ENCODE assay signal across 23 mouse cellular contexts in the genomic region with DNA sequence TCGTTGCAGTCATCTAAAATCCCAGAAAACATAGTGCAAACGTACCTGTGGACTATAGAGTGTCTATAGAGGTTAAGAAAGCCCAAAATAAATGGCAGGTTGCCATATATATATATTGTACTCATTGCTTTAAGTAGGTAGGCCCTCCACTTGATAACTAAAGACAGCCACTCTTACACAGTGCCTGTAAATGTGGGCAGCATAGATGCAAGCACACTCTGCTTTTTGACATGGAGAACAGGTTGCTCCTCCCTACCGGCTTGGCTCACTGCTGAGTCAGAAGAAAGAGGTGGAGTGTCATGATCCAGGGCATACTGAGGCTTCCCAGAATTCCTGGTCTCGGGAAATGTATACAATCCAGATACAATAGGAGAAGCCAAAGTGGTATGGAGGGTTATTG. TPM values are rescaled to one million over a fixed set of nuclear protein-coding genes. Genes with fewer than 3 reads are reported as not detected.
A peak's percentile ranks its signal among the peaks of the same experiment; 100 is the strongest.
DNase-seq lines count a peak whose midpoint lies in the region; ATAC-seq and TF ChIP-seq lines count a peak whose summit lies in the region.
"Had no signal": no experiment of that assay in that cellular context is flagged by ENCODE, and none has a peak within 500 bp of the region (broad histone marks: within the 10 kb centered on the region; RNA-seq: fewer than 3 reads in every experiment).

No protein-coding gene starts in this region.

- DNase-seq in forebrain, embryonic 14.5 days (ENCODE audit: low spot score): no peak
- no peak for DNase-seq in gastrocnemius, adult 2 months
- DNase-seq in gastrocnemius, postnatal 10 days: no peak
- no peak for DNase-seq in limb, embryonic 10.5 days (ENCODE audit: low spot score)
- DNase-seq in kidney, adult 18-20 months: no peak
- DNase-seq: adrenal gland, postnatal 10 days; adrenal gland, postnatal 36 days; cerebellum, adult 18-20 months; cerebellum, adult 9-10 months; cerebellum, postnatal 14 days; gastrocnemius, postnatal 25 days; heart, adult 2 months had no signal

- no peaks in the 10 kb centered on the region for H3K9me3 ChIP-seq in forebrain, embryonic 12.5 days
- no peaks in the 10 kb centered on the region for H3K9me3 ChIP-seq in forebrain, embryonic 14.5 days (replicated peaks; ENCODE audit: control insufficient read depth, low read length)
- no peaks in the 10 kb centered on the region for H3K9me3 ChIP-seq in limb, embryonic 15.5 days
- no peaks in the 10 kb centered on the region for H3K9me3 ChIP-seq in limb, embryonic 10.5 days (replicated peaks)
- no peaks in the 10 kb centered on the region for H3K9me3 ChIP-seq in neural tube, embryonic 15.5 days (replicated peaks)
- H3K9me3 ChIP-seq: G1E; heart, embryonic 10.5 days; hindbrain, embryonic 13.5 days had no signal

- H3K36me3 ChIP-seq in forebrain, embryonic 12.5 days (replicated peaks): no peaks in the 10 kb centered on the region
- H3K36me3 ChIP-seq in forebrain, embryonic 14.5 days (ENCODE audit: control insufficient read depth, insufficient read depth, low read length): no peaks in the 10 kb centered on the region
- no peaks in the 10 kb centered on the region for H3K36me3 ChIP-seq in limb, embryonic 15.5 days
- H3K36me3 ChIP-seq in limb, embryonic 10.5 days: no peaks in the 10 kb centered on the region
- no peaks in the 10 kb centered on the region for H3K36me3 ChIP-seq in neural tube, embryonic 15.5 days
- H3K36me3 ChIP-seq: G1E; heart, embryonic 10.5 days; hindbrain, embryonic 13.5 days had no signal

- H3K9ac ChIP-seq in forebrain, embryonic 12.5 days: no peak overlapping the region
- H3K9ac ChIP-seq in forebrain, embryonic 14.5 days (ENCODE audit: low read length): no peak overlapping the region
- no peak overlapping the region for H3K9ac ChIP-seq in limb, embryonic 15.5 days
- H3K9ac ChIP-seq in neural tube, embryonic 15.5 days (replicated peaks): no peak overlapping the region
- H3K9ac ChIP-seq: hindbrain, embryonic 13.5 days had no signal

- intact Hi-C loops in gastrocnemius, adult 2 months (cut with DNase I): loop anchor here (5.0 kb wide), 1 partner anchor 36 kb away; no protein-coding TSS in a partner anchor

- no peak for TF ChIP-seq CTCF in gastrocnemius, adult 2 months (IDR thresholded peaks at IDR 0.05)

- no peak overlapping the region for H3K4me2 ChIP-seq in forebrain, embryonic 12.5 days
- H3K4me2 ChIP-seq in forebrain, embryonic 14.5 days (ENCODE audit: low read length): no peak overlapping the region
- H3K4me2 ChIP-seq in limb, embryonic 15.5 days: no peak overlapping the region
- H3K4me2 ChIP-seq in neural tube, embryonic 15.5 days: no peak overlapping the region
- H3K4me2 ChIP-seq: hindbrain, embryonic 13.5 days had no signal

- 0 out of 2 replicates have a peak overlapping the region, but pooled peaks have one; percentile 19 for H3K27ac ChIP-seq in forebrain, embryonic 12.5 days
- no peak overlapping the region for H3K27ac ChIP-seq in forebrain, embryonic 14.5 days (ENCODE audit: low read depth, low read length)
- peak overlapping the region; percentile 86 for H3K27ac ChIP-seq in gastrocnemius, adult 2 months
- no peak overlapping the region for H3K27ac ChIP-seq in limb, embryonic 15.5 days
- no peak overlapping the region for H3K27ac ChIP-seq in limb, embryonic 10.5 days
- 0 out of 2 replicates have a peak overlapping the region, but pooled peaks have one; percentile 37 for H3K27ac ChIP-seq in neural tube, embryonic 15.5 days (replicated peaks)
- H3K27ac ChIP-seq: heart, adult 2 months; heart, embryonic 10.5 days; hindbrain, embryonic 13.5 days; hindbrain, postnatal 0 days had no signal

- ATAC-seq in forebrain, embryonic 12.5 days (ENCODE audit: low FRiP score): no peak
- no peak for ATAC-seq in forebrain, embryonic 14.5 days
- 0 out of 2 replicates have a peak, but pooled peaks have one; percentile 44 for ATAC-seq in limb, embryonic 15.5 days (ENCODE audit: insufficient number of reproducible peaks, low FRiP score, low TSS enrichment, low read depth)
- no peak for ATAC-seq in neural tube, embryonic 15.5 days (ENCODE audit: low FRiP score)
- ATAC-seq: hindbrain, postnatal 0 days; inflammation-experienced regulatory T-cells, adult 6 months; intestine, embryonic 16.5 days; Patski had no signal

- H3K4me3 ChIP-seq in forebrain, embryonic 12.5 days (replicated peaks): no peak overlapping the region
- H3K4me3 ChIP-seq in forebrain, embryonic 14.5 days (ENCODE audit: low read depth, low read length): no peak overlapping the region
- H3K4me3 ChIP-seq in gastrocnemius, adult 2 months: no peak overlapping the region
- H3K4me3 ChIP-seq in limb, embryonic 15.5 days: no peak overlapping the region
- H3K4me3 ChIP-seq in limb, embryonic 10.5 days: no peak overlapping the region
- H3K4me3 ChIP-seq in neural tube, embryonic 15.5 days (replicated peaks): no peak overlapping the region
- H3K4me3 ChIP-seq: heart, adult 2 months; heart, embryonic 10.5 days; hindbrain, embryonic 13.5 days had no signal

- no peaks in the 10 kb centered on the region for H3K27me3 ChIP-seq in forebrain, embryonic 12.5 days
- H3K27me3 ChIP-seq in forebrain, embryonic 14.5 days (replicated peaks; ENCODE audit: control insufficient read depth, insufficient read depth, low read length): no peaks in the 10 kb centered on the region
- no peaks in the 10 kb centered on the region for H3K27me3 ChIP-seq in limb, embryonic 15.5 days
- no peaks in the 10 kb centered on the region for H3K27me3 ChIP-seq in limb, embryonic 10.5 days (ENCODE audit: low read depth, poor library complexity, severe bottlenecking)
- H3K27me3 ChIP-seq in neural tube, embryonic 15.5 days (replicated peaks): no peaks in the 10 kb centered on the region
- H3K27me3 ChIP-seq: CH12.LX; hindbrain, embryonic 13.5 days; Patski had no signal

- no peaks in the 10 kb centered on the region for H3K4me1 ChIP-seq in forebrain, embryonic 12.5 days
- no peaks in the 10 kb centered on the region for H3K4me1 ChIP-seq in forebrain, embryonic 14.5 days (ENCODE audit: control insufficient read depth, insufficient read depth, low read length)
- no peaks in the 10 kb centered on the region for H3K4me1 ChIP-seq in limb, embryonic 15.5 days
- H3K4me1 ChIP-seq in limb, embryonic 10.5 days: peaks cover 6% of the 10 kb centered on the region; the same call in 1 of the 2 replicates
- peaks cover 8% of the 10 kb centered on the region; the same call in 1 of the 2 replicates for H3K4me1 ChIP-seq in neural tube, embryonic 15.5 days
- H3K4me1 ChIP-seq: hindbrain, embryonic 13.5 days had no signal

- 80% methylated on average over 4 of the region's 4 CpGs for WGBS in forebrain, embryonic 12.5 days
- WGBS in forebrain, embryonic 14.5 days: 76% methylated on average over 4 of the region's 4 CpGs
- WGBS in limb, embryonic 15.5 days: 83% methylated on average over 4 of the region's 4 CpGs
- 87% methylated on average over 4 of the region's 4 CpGs for WGBS in limb, embryonic 10.5 days
- WGBS in neural tube, embryonic 15.5 days: 79% methylated on average over 4 of the region's 4 CpGs

RNA-seq across cellular contexts. Expression of a gene that starts 37.8 kb away (rescaled TPM):
- 1.9 TPM in 2 replicates for polyA plus RNA-seq in forebrain, embryonic 12.5 days (2016; fragmentation: Nextera tagmentation; extraction: Ambion mirVana)
- polyA plus RNA-seq in forebrain, embryonic 14.5 days (2014; fragmentation: Nextera tagmentation; extraction: Ambion mirVana): 0.89 and 1.4 TPM in 2 replicates
- total RNA-seq in gastrocnemius, adult 2 months (2021): 10 to 100 TPM; 26.0 to 34.8 TPM
- 10 to 100 TPM; 15.5 to 17.9 TPM for total RNA-seq in gastrocnemius, postnatal 10 days (2021)
- polyA plus RNA-seq in limb, embryonic 15.5 days (2015; fragmentation: Nextera tagmentation; extraction: Ambion mirVana): 0.83 and 1.1 TPM in 2 replicates
- 1.3 and 2.1 TPM in 2 replicates for polyA plus RNA-seq in limb, embryonic 10.5 days (2016; fragmentation: Nextera tagmentation; extraction: Ambion mirVana)
- 2.1 and 2.5 TPM in 2 replicates for polyA plus RNA-seq in neural tube, embryonic 15.5 days (2015; fragmentation: Nextera tagmentation; extraction: Ambion mirVana)
- polyA plus RNA-seq: G1E; inflammation-experienced regulatory T-cells, adult 6 months had no signal

Comparison
In these comparisons a context has a peak if more than half of its experiments do, and no peak if none do; other contexts are left out.
1. H3K27ac ChIP-seq: peak in forebrain, embryonic 12.5 days (single experiment), gastrocnemius, adult 2 months (single experiment) and neural tube, embryonic 15.5 days (single experiment); none in forebrain, embryonic 14.5 days (single experiment), limb, embryonic 15.5 days (single experiment) and limb, embryonic 10.5 days (single experiment).